Mouse (Mus musculus): ENCODE measurements around the gene Sulf2.

Sulf2 gene

DNA sequence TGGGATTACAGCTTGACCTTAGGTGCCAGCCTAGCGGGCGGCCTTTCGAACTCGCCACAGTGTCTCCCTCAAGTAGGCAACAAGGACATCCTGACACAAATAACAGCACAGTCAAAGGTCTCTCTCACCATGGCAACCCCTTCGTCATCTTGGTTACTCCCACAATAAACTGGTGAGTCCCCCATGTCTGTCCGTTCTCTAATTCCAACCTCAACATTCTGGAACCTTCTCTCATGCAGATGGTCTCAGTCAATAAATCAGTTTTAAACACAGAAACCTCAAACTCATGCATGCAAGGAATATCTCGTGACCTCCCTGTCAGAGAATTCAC lies 39.2 kb downstream of the Sulf2 start:
- no peak for DNase-seq (ENCODE audit: low spot score)

DNA sequence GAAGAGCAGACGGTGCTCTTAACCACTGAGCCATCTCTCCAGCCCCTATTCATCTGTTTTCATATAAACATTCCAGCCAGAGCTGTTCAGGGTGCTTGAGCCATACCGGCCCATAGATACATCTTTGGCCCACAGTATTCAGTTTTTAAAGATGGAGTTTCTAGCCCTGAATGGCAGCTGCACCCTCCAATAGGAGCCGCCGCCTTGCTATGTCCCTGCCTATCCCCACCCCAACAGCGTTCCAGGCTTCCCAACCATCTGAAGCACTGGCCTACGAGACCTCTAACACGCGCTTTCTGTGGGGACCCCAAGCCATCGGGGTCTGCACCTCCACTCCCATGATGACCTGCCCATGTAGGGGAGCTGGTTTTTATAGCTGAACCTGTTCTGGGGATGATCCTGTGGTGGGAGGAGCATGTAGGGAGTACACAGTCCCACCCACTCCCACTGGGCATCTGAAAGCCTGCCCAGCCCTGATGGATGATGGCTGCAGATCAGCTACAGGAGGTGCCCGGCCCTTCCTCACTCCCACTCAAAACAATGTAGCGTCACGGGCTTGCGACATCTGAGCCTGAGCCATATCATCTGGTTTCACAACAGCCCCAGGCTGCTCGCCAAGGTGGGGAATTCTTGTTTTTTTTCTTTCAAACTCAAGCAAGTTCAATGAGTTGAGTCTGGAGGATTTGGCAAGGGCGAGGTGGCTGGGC lies 39.7 kb downstream of the Sulf2 start:
- peak; percentile 91 for DNase-seq (ENCODE audit: low spot score)

DNA sequence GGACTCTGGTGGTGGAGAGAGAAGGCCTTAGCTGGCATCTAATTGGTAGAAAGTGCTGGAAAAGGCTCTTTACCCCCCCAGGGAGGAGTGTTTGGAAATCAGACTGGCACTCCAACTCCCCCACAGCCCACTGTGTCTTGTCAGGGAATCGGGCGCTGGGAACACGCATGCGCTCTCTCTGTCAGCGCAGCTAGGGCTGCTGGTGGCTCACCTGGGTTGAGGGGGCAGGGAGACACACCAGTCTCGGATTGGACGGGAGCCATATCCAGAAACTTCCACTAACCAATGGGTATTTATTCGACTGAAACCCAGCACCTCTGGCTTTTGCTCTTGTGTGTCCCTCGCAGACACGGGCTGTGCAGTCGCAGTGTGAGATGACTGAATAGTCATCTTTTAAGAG lies 42.5 kb downstream of the Sulf2 start:
- DNase-seq (ENCODE audit: low spot score) = no peak

DNA sequence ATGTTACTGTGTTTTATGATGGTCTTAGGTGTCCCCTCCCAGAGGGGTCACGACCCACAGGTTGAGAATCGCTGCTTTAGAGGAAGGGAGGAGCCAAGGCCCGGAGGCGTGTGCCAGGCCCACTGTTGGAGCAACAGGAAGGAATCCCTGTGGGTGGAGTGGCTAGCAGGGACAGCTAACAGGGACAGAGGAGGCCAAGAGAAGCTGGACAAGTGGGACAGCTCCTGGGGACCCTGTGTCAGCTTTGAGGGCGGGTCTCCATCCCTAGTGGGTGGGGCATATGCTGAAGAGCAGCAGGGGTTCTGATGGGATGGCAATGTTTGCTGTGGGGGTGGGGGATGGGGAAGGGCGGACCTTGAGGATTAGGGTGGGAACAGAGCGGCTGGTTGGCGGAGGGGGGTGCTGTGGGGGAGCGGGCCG lies 43.6 kb downstream of the Sulf2 start:
- DNase-seq (ENCODE audit: low spot score) = no peak

DNA sequence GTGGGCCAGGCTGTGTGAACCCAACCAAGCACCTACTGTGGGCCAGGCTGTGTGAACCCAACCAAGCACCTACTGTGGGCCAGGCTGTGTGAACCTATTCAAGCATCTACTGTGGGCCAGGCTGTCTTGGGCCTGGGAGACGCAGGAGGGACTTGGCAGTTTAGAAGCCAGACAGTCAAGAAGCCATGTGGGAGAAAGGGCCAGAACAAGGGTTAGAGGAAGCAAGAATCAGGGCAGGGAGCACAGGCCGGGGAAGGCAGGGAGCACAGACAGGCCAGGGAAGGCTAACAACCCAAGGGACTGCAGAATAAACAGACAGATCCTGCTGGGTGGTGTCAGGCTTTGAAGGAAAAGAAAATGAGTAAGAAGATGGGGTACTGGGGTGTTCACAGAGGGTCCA lies 44.2 kb downstream of the Sulf2 start:
- DNase-seq (ENCODE audit: low spot score) = no peak

DNA sequence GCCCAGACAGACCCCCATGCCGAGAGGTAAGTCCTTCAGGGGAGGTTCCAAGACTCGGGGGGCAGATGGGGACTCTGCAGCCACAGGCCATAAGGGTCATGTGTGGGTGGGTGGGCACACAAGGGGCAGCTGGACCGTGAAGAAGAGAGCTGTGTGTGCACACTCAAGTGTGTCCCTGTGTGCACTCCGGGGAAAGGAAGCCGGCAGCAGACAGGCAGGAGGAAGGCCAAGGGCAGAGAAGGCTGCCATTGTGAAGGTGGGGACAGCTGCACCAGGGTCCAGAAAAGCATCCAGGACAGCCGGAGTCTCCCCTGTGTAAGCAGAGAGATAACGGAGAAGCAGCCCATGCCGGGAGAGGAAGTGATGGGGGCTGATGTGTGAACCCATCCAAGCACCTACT lies 44.7 kb downstream of the Sulf2 start:
- DNase-seq (ENCODE audit: low spot score) = no peak

DNA sequence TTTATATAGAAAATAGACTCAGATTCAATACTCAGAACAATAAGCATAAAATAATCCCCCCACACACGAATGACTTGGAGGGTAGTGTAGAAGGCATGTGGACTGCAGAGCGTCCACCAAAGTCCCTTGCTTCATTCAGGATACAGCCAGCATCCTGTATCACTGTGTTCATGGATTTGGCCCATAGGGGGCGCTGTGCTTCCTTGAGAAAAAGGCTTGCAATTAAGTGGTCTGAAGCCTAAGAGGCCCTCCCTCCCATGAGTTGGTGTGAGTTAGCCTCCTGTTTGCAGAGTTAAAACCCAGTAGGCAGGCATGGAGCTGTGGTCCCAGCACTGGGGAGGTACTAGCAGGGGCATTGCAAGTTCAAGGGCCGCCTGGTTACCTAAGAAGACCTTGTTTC lies 47.1 kb downstream of the Sulf2 start:
- DNase-seq (ENCODE audit: low spot score) = peak; percentile 70

DNA sequence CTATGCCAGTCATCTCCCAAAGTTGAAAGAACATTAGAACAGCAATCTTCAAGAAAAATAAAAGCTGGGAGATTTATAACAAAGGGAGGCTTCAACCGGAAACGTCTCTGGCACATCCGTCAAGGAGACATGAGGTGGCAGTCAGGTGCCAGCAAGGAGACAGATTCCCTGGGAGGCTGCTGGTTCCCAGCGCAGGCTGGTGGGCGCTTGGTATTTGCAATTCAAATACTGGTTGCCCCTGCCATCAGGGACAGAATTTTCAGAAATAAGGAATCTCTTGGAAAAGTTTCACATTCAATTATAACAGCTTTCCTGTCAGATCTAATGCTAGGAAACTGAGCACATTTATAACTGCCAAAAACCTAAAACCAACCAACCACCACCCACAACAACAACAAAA lies 47.6 kb downstream of the Sulf2 start:
- DNase-seq (ENCODE audit: low spot score) = no peak

DNA sequence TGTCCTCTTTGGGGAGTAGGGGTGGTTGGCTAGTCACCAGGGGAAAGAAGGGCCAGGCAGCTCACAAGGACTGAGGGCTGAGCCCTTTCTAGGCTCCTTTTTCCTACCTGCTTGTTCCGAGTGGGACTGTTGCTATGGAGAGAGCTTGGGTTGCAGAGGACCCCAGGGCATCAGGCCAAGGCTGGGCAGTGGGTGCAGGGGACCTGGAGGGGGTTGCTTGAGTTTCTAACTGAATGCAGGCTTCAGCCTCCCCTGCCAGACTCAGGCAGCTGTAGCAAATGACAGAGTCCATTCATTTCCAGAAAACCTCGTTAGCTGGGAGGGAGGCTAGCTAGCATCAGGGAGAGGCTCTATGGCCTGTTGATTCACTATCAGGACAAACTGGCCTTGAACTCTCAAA lies 48.8 kb downstream of the Sulf2 start:
- no peak for DNase-seq (ENCODE audit: low spot score)

DNA sequence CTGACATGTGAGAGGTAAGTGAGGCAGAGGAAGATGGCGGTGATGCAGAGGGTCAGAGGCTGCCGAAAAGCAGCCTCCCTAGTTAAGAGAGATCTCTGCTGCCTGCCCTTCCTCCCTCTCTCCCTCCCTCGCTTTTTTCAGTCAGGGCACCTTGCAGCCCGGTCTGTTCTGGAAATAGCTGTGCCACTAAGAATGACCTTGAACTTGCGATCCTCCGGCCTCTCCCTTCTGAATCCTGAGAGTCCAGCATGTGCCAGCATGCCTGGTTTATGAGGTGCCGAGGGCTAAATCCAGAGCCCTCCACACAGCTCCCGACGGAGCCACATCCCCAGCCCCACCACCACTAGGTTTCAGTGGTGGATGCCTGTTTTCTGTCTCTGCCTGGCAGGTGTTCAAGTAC lies 49.6 kb downstream of the Sulf2 start:
- DNase-seq (ENCODE audit: low spot score) = no peak

DNA sequence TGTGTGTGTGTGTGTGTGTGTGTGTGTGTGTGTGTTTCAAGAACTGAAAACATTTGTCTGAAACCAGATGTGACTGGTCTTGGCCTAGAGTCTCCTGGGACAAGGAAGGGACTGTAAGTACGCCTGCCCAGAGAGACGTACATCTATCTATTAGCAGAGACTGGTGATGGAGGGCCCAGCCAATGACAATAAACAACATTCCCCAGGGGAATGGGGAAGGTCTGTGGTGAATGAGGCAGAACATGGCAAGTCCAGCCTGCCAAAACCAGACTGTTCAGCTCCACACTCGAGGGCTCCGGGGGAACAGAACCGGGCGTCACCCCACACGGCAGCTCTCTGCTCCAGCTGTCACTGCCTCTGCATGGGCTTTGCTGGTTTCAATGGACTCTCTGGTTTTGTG lies 52.6 kb downstream of the Sulf2 start:
- DNase-seq (ENCODE audit: low spot score) = no peak

DNA sequence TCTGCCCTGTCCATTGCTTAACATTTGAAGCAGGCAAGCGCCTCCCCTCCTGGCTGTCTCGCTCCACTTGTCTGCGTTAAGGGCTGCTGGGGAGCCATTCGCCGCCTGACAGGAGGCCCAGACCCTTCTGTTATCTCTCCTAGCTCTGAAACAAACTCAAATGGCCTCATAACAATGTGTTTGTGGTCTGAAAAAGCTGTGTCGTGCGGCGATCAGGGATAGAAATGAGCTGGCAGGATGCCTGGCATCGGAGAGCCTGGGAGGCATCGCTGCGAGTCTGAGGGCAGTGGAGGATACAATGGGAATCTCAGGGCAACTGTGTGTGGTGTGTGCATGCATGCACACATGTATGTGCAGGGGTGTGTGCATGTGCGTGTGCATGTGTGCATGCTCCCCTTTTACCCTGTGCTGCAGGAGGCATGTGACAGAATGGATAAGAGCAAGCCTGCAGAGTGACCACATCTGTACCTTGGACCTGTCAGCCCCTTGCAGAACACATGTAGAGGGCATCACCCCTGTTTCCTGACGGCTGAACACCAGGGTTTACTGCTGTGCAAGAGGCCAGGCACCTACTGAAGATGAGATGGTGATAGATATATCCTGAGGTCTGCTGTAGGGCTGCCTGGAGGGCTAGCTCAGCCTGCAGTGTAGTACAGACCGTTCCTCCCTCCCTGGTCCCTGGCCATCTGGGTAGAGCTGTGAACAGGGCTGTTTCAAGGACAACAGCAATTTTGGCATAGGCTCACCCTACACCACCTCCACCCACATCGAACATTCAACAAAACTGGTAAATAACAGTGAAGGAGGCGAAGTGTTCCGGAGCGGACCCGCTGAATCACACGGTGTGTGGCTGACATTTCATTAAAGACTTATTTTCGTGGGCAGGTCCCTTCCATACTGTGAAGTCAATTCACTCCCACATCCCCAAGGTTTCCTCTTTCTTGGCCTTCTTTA lies 54.9 kb downstream of the Sulf2 start:
- DNase-seq (ENCODE audit: low spot score) = peak; percentile 72

DNA sequence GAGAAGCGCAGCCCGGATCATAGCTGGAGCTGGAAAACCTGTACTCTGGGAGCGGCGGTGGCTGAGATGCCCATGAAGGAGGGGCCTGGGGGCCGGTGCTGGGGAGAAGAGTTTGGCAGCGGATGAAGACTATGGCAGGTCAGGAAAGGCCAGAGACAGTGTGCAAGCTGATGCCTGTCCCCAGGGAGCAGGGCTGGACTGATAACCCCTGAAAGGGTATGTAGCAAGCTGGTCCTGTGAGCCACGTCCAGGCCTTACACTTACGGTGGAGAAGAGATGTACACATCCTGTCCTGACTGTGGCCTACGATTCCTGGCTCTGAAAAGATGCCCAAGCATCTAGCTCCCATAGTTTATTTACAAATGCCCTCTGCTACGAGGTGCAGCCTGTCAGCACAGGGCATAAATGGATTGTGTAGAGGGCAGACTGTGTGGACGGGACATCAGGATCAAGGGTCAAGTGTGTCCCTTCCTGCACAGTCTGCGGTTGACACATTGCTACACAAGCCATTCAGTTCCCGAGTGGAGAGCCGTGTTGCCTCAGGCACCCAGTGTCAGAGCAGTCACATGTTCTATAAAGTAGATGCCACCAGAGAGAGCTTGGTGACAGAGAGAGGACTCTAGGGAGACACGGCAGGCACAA lies 57.0 kb downstream of the Sulf2 start:
- DNase-seq (ENCODE audit: low spot score) = no peak

DNA sequence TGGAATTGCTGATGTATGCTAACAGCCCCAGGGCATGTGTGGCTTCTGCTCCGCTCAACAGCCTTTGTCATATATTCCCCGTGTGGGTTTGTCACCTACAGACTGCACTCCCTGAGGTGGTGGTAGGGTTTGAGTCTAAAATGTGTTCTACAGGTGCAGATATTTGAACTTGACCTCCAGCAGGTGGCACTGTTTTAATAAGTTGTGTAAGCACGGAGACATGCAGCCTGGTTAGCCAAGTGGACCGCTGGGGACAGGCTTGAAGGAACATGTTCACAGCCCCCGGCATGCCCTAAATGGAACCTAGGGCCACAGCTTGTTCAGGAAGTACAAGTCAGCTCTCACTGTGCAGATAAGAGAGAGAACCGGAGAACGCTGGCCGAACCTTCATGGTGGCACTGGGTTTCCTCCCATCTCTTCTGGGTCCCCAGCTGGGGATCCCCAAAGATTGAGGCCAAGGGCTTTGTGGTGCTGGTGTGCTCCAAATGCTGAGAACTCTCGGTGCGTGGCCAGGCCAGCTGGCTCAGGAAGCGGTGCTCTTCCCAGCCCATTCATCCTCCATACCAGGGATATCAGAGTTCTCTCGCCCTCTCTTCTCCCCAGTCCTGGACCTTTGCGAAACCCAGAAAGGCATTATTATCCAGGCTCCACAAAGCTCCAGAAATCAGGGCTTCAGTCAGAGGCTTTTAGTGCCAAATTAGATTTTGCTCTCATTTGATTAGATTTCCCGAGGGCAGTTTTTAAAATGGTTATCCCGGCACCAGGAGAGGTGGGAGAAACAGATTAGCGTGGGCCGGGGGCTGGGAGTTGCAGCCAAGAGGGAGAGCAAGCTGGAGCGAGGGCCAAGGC lies 57.8 kb downstream of the Sulf2 start:
- DNase-seq (ENCODE audit: low spot score) = no peak

DNA sequence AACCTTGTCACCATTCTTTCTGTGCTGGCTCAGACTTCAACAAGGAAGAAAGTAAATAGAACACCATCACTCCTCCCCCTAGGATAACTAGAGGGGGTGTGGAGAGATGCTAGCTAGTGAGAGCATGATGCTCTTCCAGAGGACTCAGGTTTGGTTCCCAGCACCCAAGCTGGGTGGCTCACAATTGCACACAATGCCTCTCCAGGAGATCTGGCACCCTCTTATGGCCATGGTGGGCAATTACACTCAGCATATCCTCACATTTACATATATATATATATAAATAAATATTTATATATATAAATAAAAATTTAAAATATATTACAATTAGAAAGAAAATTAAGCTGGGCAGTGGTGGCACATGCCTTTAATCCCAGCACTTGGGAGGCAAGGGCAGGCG lies 58.6 kb downstream of the Sulf2 start:
- no peak for DNase-seq (ENCODE audit: low spot score)

DNA sequence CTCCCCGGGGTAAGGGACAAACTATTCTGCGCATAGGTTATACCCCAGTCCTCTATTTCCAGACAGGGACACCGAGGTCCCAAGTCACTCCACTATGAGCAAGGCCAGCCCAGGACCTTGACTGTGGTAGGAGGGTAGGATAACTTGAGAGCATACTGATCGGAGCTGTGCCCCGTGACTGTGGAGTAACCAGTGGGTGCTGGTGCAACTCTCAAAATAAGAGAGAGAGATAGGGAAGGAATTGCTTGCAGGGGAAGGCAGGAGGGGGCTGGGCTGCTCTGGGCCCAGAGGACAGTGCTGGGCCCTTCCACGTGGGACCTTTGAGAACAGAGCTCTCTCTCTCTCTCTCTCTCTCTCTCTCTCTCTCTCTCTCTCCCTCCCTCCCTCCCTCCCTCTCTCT lies 59.2 kb downstream of the Sulf2 start:
- no peak for DNase-seq (ENCODE audit: low spot score)

DNA sequence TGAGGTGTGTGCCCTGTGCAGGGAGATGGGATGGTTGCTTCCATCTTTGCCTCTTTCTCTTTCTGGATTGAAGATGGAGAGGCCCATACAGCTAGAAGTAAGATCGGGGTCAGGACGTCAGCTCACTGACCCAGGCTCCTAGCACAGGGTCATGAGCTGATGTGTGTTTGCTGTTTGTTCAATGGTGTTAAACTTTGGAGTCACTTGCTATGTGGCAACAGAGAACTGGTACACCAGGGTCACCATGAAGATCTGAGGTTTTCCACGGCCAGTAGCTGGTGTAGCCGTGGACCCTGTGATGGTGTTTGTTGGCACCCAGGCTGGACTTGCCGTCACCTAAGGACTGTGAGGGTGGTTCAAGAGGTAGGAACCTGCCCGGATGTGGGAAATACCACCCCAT lies 63.1 kb downstream of the Sulf2 start:
- no peak for DNase-seq (ENCODE audit: low spot score)

DNA sequence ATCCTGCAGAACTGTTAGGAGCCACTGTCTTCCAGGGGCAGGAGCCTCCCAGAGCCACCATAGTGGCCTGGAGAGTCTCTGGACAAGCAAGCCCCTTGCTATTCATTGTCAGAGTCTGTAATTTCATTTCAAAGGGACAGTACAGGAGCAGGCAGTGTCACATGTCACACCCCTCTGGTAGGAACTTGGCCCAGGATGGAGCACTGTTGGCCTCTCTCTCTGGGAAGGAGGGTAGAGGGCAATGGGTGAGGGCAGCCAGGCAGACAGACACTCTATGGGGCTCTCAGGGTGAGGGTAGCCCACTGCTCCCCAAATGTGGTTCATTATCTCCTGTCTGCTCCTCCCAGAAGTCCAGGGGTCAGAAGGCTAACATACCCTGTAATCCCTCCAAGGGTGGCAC lies 63.9 kb downstream of the Sulf2 start:
- DNase-seq (ENCODE audit: low spot score) = no peak

DNA sequence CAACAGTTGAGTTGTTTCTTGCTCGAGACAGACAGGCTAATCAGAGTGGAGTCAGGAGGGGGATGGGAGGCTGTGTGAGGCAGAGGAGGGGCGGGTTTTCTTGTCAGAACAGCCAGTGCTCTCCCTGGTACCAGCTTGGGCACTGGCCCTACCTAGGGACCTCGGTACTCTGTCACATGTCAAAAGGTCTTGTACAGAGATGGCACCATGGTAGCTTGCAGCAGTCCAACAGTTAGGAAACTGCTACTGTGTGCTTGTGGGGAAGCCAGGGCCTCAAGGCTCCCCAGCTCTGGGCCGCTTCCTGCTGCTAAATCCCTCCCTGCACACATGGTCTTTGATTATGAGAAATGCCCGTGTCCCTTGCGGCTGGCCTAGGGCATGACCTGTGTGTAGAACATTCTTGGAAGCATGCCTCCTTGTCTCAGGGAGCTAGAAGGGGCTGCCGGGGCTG lies 65.3 kb downstream of the Sulf2 start:
- DNase-seq (ENCODE audit: low spot score) = no peak

DNA sequence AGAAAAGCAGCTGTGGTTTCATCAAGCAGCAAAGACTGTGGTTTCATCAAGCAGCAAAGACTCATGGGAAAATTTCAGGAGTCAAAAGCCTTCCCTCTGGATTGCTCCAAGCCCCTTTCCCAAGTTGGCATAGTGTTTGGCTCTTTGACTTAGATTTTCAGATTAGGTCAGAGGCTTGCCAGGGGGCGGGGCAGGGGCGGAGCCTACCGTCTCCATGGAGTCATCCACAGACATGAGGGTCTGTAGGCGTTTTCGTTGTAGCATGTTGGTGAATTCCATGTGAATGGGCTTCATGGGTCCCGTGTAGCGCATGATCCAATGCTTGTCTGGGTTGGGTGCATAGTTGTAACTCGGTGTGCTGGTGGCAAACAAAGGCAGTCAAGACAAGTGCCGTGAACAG lies 66.5 kb downstream of the Sulf2 start:
- no peak for DNase-seq (ENCODE audit: low spot score)

DNA sequence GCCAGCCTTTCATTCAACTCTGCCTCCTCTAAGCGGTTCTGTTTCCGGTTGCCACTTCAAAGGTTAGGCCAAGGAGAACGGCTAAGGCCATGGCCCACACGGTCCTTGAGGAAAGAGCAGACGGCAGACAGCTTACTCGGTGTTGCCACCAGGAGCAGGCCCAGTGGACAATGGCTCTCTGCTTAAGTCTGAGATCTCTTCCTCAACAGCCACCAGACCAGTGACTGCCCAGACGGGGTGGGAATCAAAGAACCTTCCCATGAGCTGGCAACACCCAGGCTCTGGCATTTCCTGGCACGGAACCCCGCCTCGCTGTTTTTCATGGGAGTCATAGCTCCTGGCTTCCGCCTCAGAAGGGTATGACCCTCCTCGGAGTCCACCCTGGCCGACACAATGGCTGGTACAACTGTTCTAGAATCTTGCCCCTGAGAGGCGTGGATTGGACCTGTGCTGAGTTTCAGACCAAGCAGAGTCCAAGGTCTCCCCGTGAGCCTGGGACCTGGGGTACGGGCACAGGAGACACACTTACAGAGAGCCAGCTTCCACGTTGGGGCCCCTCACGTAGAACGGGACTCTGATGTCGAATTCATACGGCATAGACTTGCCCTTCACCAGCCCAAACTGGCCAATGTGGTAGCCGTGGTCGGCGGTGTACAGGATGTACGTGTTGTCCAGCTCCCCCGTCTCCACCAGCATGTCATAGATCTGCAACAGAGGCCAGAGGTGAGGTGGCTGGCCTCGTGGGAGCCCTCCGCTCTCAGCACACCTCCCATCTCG lies 68.8 kb downstream of the Sulf2 start:
- DNase-seq (ENCODE audit: low spot score) = no peak

All from ovary, adult 18-20 months (tissue).